Mouse (Mus musculus): ENCODE measurements around the gene Gm20388. TPM values are rescaled to one million over a fixed set of nuclear protein-coding genes. Genes with fewer than 3 reads are reported as not detected.
A peak's percentile ranks its signal among the peaks of the same experiment; 100 is the strongest.

Gene Gm20388
- polyA plus RNA-seq, 1 experiment: 28.1 TPM

GRCm38 (mm10) chr8:121927316-121927715 lies 2016.7 kb downstream of the Gm20388 start:
- Histone ChIP-seq H3K4me3 (ENCODE audit: low read depth, low read length) (no peak overlapping the region), H3K27ac (ENCODE audit: insufficient read depth, low read length) (no peak overlapping the region), H3K27me3 (ENCODE audit: control insufficient read depth, insufficient read depth, low read length, poor library complexity, severe bottlenecking) (no peaks in the 10 kb centered on the region), H3K4me1 (ENCODE audit: control insufficient read depth, insufficient read depth, low read length) (peaks cover 2% of the 10 kb centered on the region), H3K9ac (ENCODE audit: low read depth, poor library complexity, severe bottlenecking) (no peak overlapping the region), H3K9me3 (replicated peaks; ENCODE audit: control insufficient read depth, insufficient read depth, low read length, poor library complexity, severe bottlenecking) (no peaks in the 10 kb centered on the region), H3K36me3 (ENCODE audit: control insufficient read depth, insufficient read depth, low read length, poor library complexity, severe bottlenecking) (no peaks in the 10 kb centered on the region)
- TF ChIP-seq EP300 (IDR thresholded peaks at IDR 0.05; ENCODE audit: insufficient read depth, low read depth, low read length) (no peak), CTCF (IDR thresholded peaks at IDR 0.05; ENCODE audit: low read depth, low read length) (peak; percentile 66)

GRCm38 (mm10) chr8:121930047-121930446 lies 2019.4 kb downstream of the Gm20388 start:
- no peak for TF ChIP-seq CTCF (IDR thresholded peaks at IDR 0.05; ENCODE audit: low read depth, low read length)
- TF ChIP-seq POLR2A (IDR thresholded peaks at IDR 0.05; ENCODE audit: insufficient read depth, low read length): no peak
- no peak for TF ChIP-seq EP300 (IDR thresholded peaks at IDR 0.05; ENCODE audit: insufficient read depth, low read depth, low read length)
- Histone ChIP-seq H3K9ac (ENCODE audit: low read depth, poor library complexity, severe bottlenecking) (no peak overlapping the region), H3K36me3 (ENCODE audit: control insufficient read depth, insufficient read depth, low read length, poor library complexity, severe bottlenecking) (no peaks in the 10 kb centered on the region), H3K27ac (ENCODE audit: insufficient read depth, low read length) (no peak overlapping the region), H3K9me3 (replicated peaks; ENCODE audit: control insufficient read depth, insufficient read depth, low read length, poor library complexity, severe bottlenecking) (no peaks in the 10 kb centered on the region), H3K4me3 (ENCODE audit: low read depth, low read length) (no peak overlapping the region), H3K4me1 (ENCODE audit: control insufficient read depth, insufficient read depth, low read length) (peaks cover 2% of the 10 kb centered on the region), H3K27me3 (ENCODE audit: control insufficient read depth, insufficient read depth, low read length, poor library complexity, severe bottlenecking) (no peaks in the 10 kb centered on the region)

DNA sequence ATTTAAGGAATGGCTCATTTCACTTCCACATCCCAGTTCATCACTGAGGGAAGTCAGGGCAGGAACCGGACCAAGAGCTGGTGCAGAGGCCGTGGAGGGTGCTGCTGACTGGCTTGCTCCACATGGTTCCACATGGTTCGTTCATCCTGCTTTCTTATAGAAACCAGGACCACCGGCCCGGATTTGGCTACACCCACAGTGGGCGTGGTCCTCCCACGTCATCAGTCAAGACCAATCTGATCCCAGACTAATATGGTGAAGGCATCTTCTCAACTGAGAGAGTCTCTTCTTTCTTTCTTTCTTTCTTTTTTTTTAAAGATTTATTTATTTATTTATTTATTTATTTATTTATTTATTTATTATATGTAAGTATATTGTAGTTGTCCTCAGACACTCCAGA lies 2020.9 kb downstream of the Gm20388 start:
- H3K27ac ChIP-seq (ENCODE audit: insufficient read depth, low read length): no peak overlapping the region
- no peaks in the 10 kb centered on the region for H3K27me3 ChIP-seq (ENCODE audit: control insufficient read depth, insufficient read depth, low read length, poor library complexity, severe bottlenecking)
- no peaks in the 10 kb centered on the region for H3K9me3 ChIP-seq (replicated peaks; ENCODE audit: control insufficient read depth, insufficient read depth, low read length, poor library complexity, severe bottlenecking)
- peaks cover 3% of the 10 kb centered on the region for H3K4me1 ChIP-seq (ENCODE audit: control insufficient read depth, insufficient read depth, low read length)
- no peaks in the 10 kb centered on the region for H3K36me3 ChIP-seq (ENCODE audit: control insufficient read depth, insufficient read depth, low read length, poor library complexity, severe bottlenecking)
- H3K9ac ChIP-seq (ENCODE audit: low read depth, poor library complexity, severe bottlenecking): no peak overlapping the region
- no peak for TF ChIP-seq POLR2A (IDR thresholded peaks at IDR 0.05; ENCODE audit: insufficient read depth, low read length)
- no peak for TF ChIP-seq CTCF (IDR thresholded peaks at IDR 0.05; ENCODE audit: low read depth, low read length)
- H3K4me3 ChIP-seq (ENCODE audit: low read depth, low read length): no peak overlapping the region

DNA sequence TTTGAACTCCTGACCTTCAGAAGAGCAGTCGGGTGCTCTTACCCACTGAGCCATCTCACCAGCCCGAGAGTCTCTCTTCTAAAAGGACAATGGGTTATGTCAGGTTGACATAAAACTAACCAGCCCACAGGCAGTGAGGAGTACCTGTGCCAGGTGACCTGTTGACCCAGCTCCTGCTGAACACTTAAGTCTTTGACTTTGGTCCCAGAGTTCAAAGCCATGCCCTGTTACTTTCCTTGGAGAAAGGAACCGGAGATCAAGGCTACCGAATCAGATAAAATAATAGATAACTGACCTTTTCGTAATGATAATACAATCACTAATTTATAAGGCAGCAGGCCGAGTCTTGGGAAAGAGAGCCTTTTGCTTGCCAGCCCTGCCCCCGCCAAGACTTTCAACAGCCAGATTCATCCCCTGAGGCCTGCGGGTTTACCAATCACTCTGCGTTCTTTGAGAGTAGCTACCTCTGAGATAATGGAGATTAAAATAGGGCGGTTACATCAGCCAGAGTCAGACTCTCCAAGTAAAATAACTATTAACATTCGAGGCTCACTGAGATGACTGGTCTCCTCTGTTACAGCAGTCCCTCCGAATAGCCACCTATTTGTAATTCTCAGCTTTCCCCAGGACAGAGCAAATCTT lies 2021.5 kb downstream of the Gm20388 start:
- no peak overlapping the region for H3K4me3 ChIP-seq (ENCODE audit: low read depth, low read length)
- no peaks in the 10 kb centered on the region for H3K36me3 ChIP-seq (ENCODE audit: control insufficient read depth, insufficient read depth, low read length, poor library complexity, severe bottlenecking)
- TF ChIP-seq CTCF (IDR thresholded peaks at IDR 0.05; ENCODE audit: low read depth, low read length) (no peak), POLR2A (IDR thresholded peaks at IDR 0.05; ENCODE audit: insufficient read depth, low read length) (no peak), EP300 (IDR thresholded peaks at IDR 0.05; ENCODE audit: insufficient read depth, low read depth, low read length) (no peak)
- no peaks in the 10 kb centered on the region for H3K9me3 ChIP-seq (replicated peaks; ENCODE audit: control insufficient read depth, insufficient read depth, low read length, poor library complexity, severe bottlenecking)
- peak overlapping the region; percentile 47 for H3K27ac ChIP-seq (ENCODE audit: insufficient read depth, low read length)
- no peaks in the 10 kb centered on the region for H3K27me3 ChIP-seq (ENCODE audit: control insufficient read depth, insufficient read depth, low read length, poor library complexity, severe bottlenecking)
- H3K4me1 ChIP-seq (ENCODE audit: control insufficient read depth, insufficient read depth, low read length): peaks cover 5% of the 10 kb centered on the region
- peak overlapping the region; percentile 28; the same call in 1 of the 2 replicates for H3K9ac ChIP-seq (ENCODE audit: low read depth, poor library complexity, severe bottlenecking)

DNA sequence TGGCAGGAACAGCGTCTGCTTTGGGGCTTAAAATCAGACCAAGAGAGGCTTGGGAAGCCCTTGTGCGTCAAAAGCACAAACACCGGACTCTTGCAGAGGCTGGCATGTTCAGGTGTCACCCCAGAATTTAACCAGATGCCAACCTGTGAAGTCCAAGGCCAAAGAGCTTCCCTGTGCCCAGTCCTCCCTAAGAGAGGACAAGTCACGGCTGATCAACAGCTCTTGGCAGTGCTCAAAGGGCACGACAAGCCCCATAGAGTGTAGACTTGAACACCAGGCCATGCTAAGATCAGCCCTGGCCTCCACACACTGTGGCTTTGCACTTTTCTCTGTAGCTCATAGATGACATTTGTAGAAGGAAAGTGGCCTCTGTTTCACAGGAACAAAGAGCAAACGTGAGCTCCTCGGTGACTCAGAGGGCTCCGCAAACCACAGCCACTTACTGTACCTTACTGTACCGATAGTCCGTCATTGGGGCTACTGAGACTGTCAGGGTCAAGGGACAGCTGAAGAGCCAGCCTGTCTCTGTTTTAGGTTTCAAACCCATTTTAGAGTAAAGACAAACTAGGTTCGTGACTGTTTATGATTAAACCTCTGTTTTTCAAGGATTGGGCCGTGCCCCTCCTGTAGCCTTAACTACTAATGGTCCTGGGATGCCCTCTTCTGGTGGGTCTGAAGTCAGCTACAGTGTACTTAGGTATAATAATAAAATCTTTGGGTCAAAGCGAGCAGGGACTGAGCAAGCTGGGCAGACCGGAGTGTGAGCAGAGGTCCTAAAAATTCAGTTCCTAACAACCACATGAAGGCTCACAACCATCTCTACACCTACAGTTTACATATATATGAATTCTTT lies 2022.3 kb downstream of the Gm20388 start:
- Histone ChIP-seq H3K9ac (ENCODE audit: low read depth, poor library complexity, severe bottlenecking) (peak overlapping the region; percentile 28; the same call in 1 of the 2 replicates), H3K27me3 (ENCODE audit: control insufficient read depth, insufficient read depth, low read length, poor library complexity, severe bottlenecking) (no peaks in the 10 kb centered on the region), H3K4me3 (ENCODE audit: low read depth, low read length) (no peak overlapping the region), H3K4me1 (ENCODE audit: control insufficient read depth, insufficient read depth, low read length) (peaks cover 5% of the 10 kb centered on the region), H3K36me3 (ENCODE audit: control insufficient read depth, insufficient read depth, low read length, poor library complexity, severe bottlenecking) (no peaks in the 10 kb centered on the region), H3K9me3 (replicated peaks; ENCODE audit: control insufficient read depth, insufficient read depth, low read length, poor library complexity, severe bottlenecking) (no peaks in the 10 kb centered on the region), H3K27ac (ENCODE audit: insufficient read depth, low read length) (peak overlapping the region; percentile 47)
- no peak for TF ChIP-seq POLR2A (IDR thresholded peaks at IDR 0.05; ENCODE audit: insufficient read depth, low read length)
- TF ChIP-seq CTCF (IDR thresholded peaks at IDR 0.05; ENCODE audit: low read depth, low read length): no peak
- TF ChIP-seq EP300 (IDR thresholded peaks at IDR 0.05; ENCODE audit: insufficient read depth, low read depth, low read length): no peak

- Histone ChIP-seq H3K27ac (ENCODE audit: insufficient read depth, low read length) (no peak overlapping the region), H3K4me1 (ENCODE audit: control insufficient read depth, insufficient read depth, low read length) (peaks cover 6% of the 10 kb centered on the region), H3K4me3 (ENCODE audit: low read depth, low read length) (no peak overlapping the region), H3K9me3 (replicated peaks; ENCODE audit: control insufficient read depth, insufficient read depth, low read length, poor library complexity, severe bottlenecking) (no peaks in the 10 kb centered on the region), H3K27me3 (ENCODE audit: control insufficient read depth, insufficient read depth, low read length, poor library complexity, severe bottlenecking) (no peaks in the 10 kb centered on the region), H3K36me3 (ENCODE audit: control insufficient read depth, insufficient read depth, low read length, poor library complexity, severe bottlenecking) (no peaks in the 10 kb centered on the region), H3K9ac (ENCODE audit: low read depth, poor library complexity, severe bottlenecking) (peak overlapping the region; percentile 42; the same call in 1 of the 2 replicates)
- no peak for TF ChIP-seq POLR2A (IDR thresholded peaks at IDR 0.05; ENCODE audit: insufficient read depth, low read length)
- no peak for TF ChIP-seq EP300 (IDR thresholded peaks at IDR 0.05; ENCODE audit: insufficient read depth, low read depth, low read length)
- peak; percentile 56 for TF ChIP-seq CTCF (IDR thresholded peaks at IDR 0.05; ENCODE audit: low read depth, low read length)
These were observed 2023.9 kb downstream of the Gm20388 start for GRCm38 (mm10) chr8:121934506-121934905.

Measured in ES-Bruce4 (cell line).